Mouse (Mus musculus): ENCODE measurements at regions not wholly inside any gene's neighbourhood (a gene's known extent, or its start where the extent isn't known, plus 50 kb on each side); places are given as distances from the start of the nearest gene placed in this dataset.

- intact Hi-C loops (cut with DNase I), result no loop called here
- DNase-seq, result no peak
Measured at GRCm38 (mm10) chr3:139780054-139780453, 574.6 kb downstream of the Stpg2 start.

GRCm38 (mm10) chr3:139783406-139783805 is 577.9 kb downstream of the Stpg2 start:
- no peak for DNase-seq
- intact Hi-C loops (cut with DNase I), result no loop called here

- DNase-seq, result no peak
- intact Hi-C loops (cut with DNase I), result no loop called here
Measured at GRCm38 (mm10) chr3:139786510-139786909, 581.0 kb downstream of the Stpg2 start.

- DNase-seq, result no peak
- intact Hi-C loops (cut with DNase I), result no loop called here
Measured at GRCm38 (mm10) chr3:139788854-139789253, 583.4 kb downstream of the Stpg2 start.

- no peak for DNase-seq
- intact Hi-C loops (cut with DNase I), result no loop called here
Measured at GRCm38 (mm10) chr3:139796685-139797084, 591.2 kb downstream of the Stpg2 start.

- DNase-seq, result no peak
- intact Hi-C loops (cut with DNase I), result no loop called here
Measured at GRCm38 (mm10) chr3:139799059-139799458, 593.6 kb downstream of the Stpg2 start.

- intact Hi-C loops (cut with DNase I), result no loop called here
- DNase-seq, result peak; percentile 17 to 20
Measured at GRCm38 (mm10) chr3:139802716-139803710, 597.5 kb downstream of the Stpg2 start.

GRCm38 (mm10) chr3:139828014-139828413 is 622.5 kb downstream of the Stpg2 start:
- intact Hi-C loops (cut with DNase I), result no loop called here

GRCm38 (mm10) chr3:139828581-139828980 is 623.1 kb downstream of the Stpg2 start:
- intact Hi-C loops (cut with DNase I), result no loop called here
- no peak for DNase-seq

More at GRCm38 (mm10) chr3:139828014-139828413, 622.5 kb downstream of the Stpg2 start:
- no peak for DNase-seq

- intact Hi-C loops (cut with DNase I), result no loop called here
- no peak for DNase-seq
Measured at GRCm38 (mm10) chr3:139832599-139832998, 627.1 kb downstream of the Stpg2 start.

GRCm38 (mm10) chr3:139842015-139842414 is 636.5 kb downstream of the Stpg2 start:
- intact Hi-C loops (cut with DNase I), result no loop called here
- DNase-seq, result no peak

GRCm38 (mm10) chr3:139842988-139843605 is 637.6 kb downstream of the Stpg2 start:
- intact Hi-C loops (cut with DNase I), result no loop called here
- no peak for DNase-seq

- intact Hi-C loops (cut with DNase I), result no loop called here
- DNase-seq, result no peak
Measured at GRCm38 (mm10) chr3:139844443-139844842, 638.9 kb downstream of the Stpg2 start.

GRCm38 (mm10) chr3:139847826-139848225 is 642.3 kb downstream of the Stpg2 start:
- intact Hi-C loops (cut with DNase I), result no loop called here
- no peak for DNase-seq

GRCm38 (mm10) chr3:139859966-139860635 is 654.6 kb downstream of the Stpg2 start:
- no peak for DNase-seq
- intact Hi-C loops (cut with DNase I), result no loop called here

GRCm38 (mm10) chr3:139860831-139861371 is 655.4 kb downstream of the Stpg2 start:
- intact Hi-C loops (cut with DNase I), result no loop called here
- no peak for DNase-seq

- intact Hi-C loops (cut with DNase I), result no loop called here
- no peak for DNase-seq
Measured at GRCm38 (mm10) chr3:139866329-139866728, 660.8 kb downstream of the Stpg2 start.

- no peak for DNase-seq
- intact Hi-C loops (cut with DNase I), result no loop called here
Measured at GRCm38 (mm10) chr3:139867030-139867429, 661.5 kb downstream of the Stpg2 start.

GRCm38 (mm10) chr3:139867499-139867898 is 662.0 kb downstream of the Stpg2 start:
- no peak for DNase-seq
- intact Hi-C loops (cut with DNase I), result no loop called here

GRCm38 (mm10) chr3:139869779-139870178 is 664.3 kb downstream of the Stpg2 start:
- no peak for DNase-seq
- intact Hi-C loops (cut with DNase I), result no loop called here

All from heart, postnatal 36 days (tissue).